Mouse (Mus musculus): ENCODE results near the gene Mcidas. TPM values are rescaled to one million over a fixed set of nuclear protein-coding genes. Genes with fewer than 3 reads are reported as not detected.

Gene Mcidas
- polyA plus RNA-seq, 1 experiment, result 0.07 TPM

DNA sequence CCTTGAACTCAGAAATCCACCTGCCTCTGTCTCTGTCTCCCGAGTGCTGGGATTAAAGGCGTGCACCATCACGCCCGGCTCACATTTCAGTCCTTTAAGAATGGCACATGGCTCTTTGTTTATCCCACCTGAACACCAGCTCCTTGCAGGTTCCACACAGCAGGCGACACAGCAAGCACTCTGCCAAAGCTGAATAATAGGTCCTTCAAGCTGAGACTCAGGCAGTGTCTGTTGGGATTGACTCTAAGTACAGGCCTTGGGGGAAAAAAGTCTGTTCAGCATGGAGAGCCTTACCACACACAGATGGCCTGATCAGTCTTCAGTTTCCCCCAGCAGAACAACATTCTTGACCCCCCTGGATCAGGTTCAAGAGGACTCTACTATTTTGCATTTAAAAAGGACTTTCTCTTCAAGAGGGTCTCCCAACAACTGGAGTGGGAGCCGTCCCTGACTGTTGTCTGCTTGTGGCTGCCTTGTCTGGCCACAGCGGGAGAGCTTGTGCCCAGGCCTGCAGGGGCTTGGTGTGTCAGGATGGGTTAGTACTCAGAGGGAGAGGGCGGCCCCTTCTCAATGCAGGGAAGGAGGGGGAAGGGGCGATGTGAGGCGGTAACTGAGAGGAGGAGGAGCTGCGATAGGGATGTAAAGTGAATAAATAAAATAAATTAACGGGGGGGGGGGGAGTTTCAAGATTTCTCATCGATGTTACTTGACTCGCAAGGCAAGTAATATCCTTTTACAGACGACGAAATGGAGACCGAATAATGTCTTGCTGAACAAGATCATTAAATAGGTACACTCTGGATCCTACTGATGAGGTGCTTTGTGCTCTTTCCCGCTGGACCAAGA lies 7.8 kb upstream of the Mcidas start:
- peaks cover 5% of the 10 kb centered on the region; the same call in 1 of the 2 replicates for H3K27me3 ChIP-seq (ENCODE audit: control insufficient read depth, insufficient read depth, low read length)
- WGBS, result 38% methylated on average over 18 of the region's 18 CpGs
- no peak for DNase-seq
- H3K27ac ChIP-seq (ENCODE audit: insufficient read depth, low read length), result no peak overlapping the region
- H3K4me3 ChIP-seq (replicated peaks; ENCODE audit: insufficient read depth, low read depth, low read length), result no peak overlapping the region
- TF ChIP-seq POLR2A (IDR thresholded peaks at IDR 0.05; ENCODE audit: borderline replicate concordance, insufficient read depth, low read length) (no peak), CTCF (IDR thresholded peaks at IDR 0.05; ENCODE audit: borderline replicate concordance, insufficient read depth, low read depth, low read length) (no peak)
- H3K4me1 ChIP-seq (ENCODE audit: control insufficient read depth, insufficient read depth, low read length), result peaks cover 6% of the 10 kb centered on the region

DNA sequence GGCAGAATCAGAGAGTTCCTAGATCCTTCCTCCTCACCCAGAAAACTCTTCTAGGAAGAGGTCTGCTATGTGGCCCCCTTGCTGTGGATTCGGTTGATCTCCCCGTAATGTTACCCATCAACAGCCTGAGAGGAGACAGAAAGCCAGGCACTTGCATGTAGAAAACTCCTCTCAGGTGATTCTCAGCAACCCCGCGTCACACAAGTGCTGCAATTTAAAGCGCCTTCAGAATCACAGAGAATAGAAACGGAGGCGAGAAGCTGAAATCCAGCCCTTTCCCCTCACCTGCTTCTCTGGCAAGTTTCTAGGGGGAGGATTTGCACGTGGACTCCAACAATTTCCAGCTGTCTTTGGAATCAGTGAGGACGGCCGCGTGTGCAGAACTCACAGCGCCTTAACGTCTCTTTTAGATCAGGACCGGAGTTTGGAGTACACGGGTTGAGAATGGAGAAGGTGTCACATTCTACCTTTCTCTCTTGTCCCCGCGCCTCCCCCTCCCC lies 7.1 kb upstream of the Mcidas start:
- Histone ChIP-seq H3K4me3 (replicated peaks; ENCODE audit: insufficient read depth, low read depth, low read length) (no peak overlapping the region), H3K27me3 (ENCODE audit: control insufficient read depth, insufficient read depth, low read length) (peaks cover 5% of the 10 kb centered on the region; the same call in 1 of the 2 replicates), H3K4me1 (ENCODE audit: control insufficient read depth, insufficient read depth, low read length) (peaks cover 6% of the 10 kb centered on the region), H3K27ac (ENCODE audit: insufficient read depth, low read length) (no peak overlapping the region)
- TF ChIP-seq POLR2A (IDR thresholded peaks at IDR 0.05; ENCODE audit: borderline replicate concordance, insufficient read depth, low read length), result no peak
- TF ChIP-seq CTCF (IDR thresholded peaks at IDR 0.05; ENCODE audit: borderline replicate concordance, insufficient read depth, low read depth, low read length), result no peak
- 8% methylated on average over 17 of the region's 17 CpGs for WGBS
- no peak for DNase-seq

DNA sequence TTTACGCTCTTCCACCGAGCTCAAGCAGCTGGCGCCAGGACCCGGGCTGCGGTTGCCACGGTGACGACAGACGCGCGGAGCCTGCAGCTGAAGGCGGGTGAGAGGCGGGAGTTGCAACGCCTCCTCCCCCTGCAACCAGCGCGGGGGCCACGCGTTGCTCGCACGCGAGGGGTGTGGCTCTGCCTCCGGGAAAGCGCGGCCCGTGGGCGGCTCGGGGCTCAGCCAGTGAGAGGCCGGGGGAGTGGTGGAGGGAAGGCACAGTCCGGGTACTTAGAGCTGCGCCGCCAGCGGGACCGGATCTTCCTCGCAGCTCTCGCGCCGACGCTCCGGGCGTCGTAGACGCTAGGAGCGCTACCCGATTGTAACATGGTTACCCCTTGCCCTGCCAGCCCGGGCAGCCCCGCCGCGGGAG lies 6.1 kb upstream of the Mcidas start, which contains the start of gene Ccno:
Gene Ccno, plus strand, starts transcription at position 271 of the 412 bp plus-strand sequence.
- no peak within 1 kb of the TSS for H3K27ac ChIP-seq (ENCODE audit: insufficient read depth, low read length)
- TF ChIP-seq CTCF (IDR thresholded peaks at IDR 0.05; ENCODE audit: borderline replicate concordance, insufficient read depth, low read depth, low read length), result no peak
- peak; percentile 35; the same call in 1 of the 2 replicates for TF ChIP-seq POLR2A (IDR thresholded peaks at IDR 0.05; ENCODE audit: borderline replicate concordance, insufficient read depth, low read length)
- DNase-seq, result peak; percentile 77 to 84
- WGBS, result under 1% methylated on average over 47 of the region's 47 CpGs
- peaks cover 6% of the 10 kb centered on the region for H3K4me1 ChIP-seq (ENCODE audit: control insufficient read depth, insufficient read depth, low read length)
- H3K27me3 ChIP-seq (ENCODE audit: control insufficient read depth, insufficient read depth, low read length), result peaks cover 5% of the 10 kb centered on the region; the same call in 1 of the 2 replicates
- H3K4me3 ChIP-seq (replicated peaks; ENCODE audit: insufficient read depth, low read depth, low read length), result peak within 1 kb of the TSS; percentile 26

DNA sequence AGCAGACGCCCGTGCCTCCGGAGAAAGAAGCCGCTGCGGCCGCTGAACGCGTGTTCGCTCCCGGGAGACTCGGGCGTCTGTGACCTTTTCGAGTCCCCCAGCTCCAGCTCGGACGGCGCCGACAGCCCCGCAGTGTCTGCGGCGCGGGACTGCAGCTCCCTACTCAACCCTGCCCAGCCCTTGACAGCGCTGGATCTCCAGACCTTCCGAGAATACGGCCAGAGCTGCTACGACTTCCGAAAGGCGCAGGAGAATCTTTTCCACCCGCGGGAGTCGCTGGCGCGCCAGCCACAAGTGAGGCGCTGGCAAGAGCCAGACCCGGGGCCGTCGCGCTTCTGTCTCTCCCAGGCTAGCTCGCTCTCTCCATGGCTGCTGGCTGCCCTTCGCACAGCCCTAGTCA lies 5.7 kb upstream of the Mcidas start:
- under 1% methylated on average over 39 of the region's 39 CpGs for WGBS
- H3K27ac ChIP-seq (ENCODE audit: insufficient read depth, low read length), result no peak overlapping the region
- H3K27me3 ChIP-seq (ENCODE audit: control insufficient read depth, insufficient read depth, low read length), result peaks cover 5% of the 10 kb centered on the region; the same call in 1 of the 2 replicates

DNA sequence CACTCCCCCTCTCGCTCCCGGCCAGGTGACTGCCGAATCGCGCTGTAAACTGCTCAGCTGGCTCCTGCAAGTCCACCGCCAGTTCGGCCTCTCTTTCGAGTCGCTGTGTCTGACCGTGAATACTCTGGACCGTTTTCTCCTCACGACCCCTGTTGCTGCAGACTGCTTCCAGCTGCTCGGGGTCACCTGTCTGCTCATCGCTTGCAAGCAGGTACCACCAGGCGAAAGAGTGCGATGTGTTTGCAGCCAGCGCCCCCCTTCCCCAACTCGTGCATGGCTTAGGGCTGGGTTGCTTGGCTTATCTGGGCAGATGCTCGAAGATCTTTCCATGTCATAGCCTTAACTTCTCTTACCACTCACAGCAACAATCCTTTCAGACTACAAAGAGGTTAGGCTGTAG lies 4.8 kb upstream of the Mcidas start:
- TF ChIP-seq CTCF (IDR thresholded peaks at IDR 0.05; ENCODE audit: borderline replicate concordance, insufficient read depth, low read depth, low read length) (no peak), POLR2A (IDR thresholded peaks at IDR 0.05; ENCODE audit: borderline replicate concordance, insufficient read depth, low read length) (no peak)
- DNase-seq, result no peak
- WGBS, result under 1% methylated on average over 19 of the region's 19 CpGs
- peak overlapping the region; percentile 26 for H3K4me3 ChIP-seq (replicated peaks; ENCODE audit: insufficient read depth, low read depth, low read length)
- H3K4me1 ChIP-seq (ENCODE audit: control insufficient read depth, insufficient read depth, low read length), result peaks cover 6% of the 10 kb centered on the region
- peaks cover 5% of the 10 kb centered on the region; the same call in 1 of the 2 replicates for H3K27me3 ChIP-seq (ENCODE audit: control insufficient read depth, insufficient read depth, low read length)
- H3K27ac ChIP-seq (ENCODE audit: insufficient read depth, low read length), result no peak overlapping the region

More for the DNA sequence above, 5.7 kb upstream of the Mcidas start:
- DNase-seq, result no peak
- TF ChIP-seq CTCF (IDR thresholded peaks at IDR 0.05; ENCODE audit: borderline replicate concordance, insufficient read depth, low read depth, low read length), result no peak
- no peak for TF ChIP-seq POLR2A (IDR thresholded peaks at IDR 0.05; ENCODE audit: borderline replicate concordance, insufficient read depth, low read length)
- Histone ChIP-seq H3K4me1 (ENCODE audit: control insufficient read depth, insufficient read depth, low read length) (peaks cover 6% of the 10 kb centered on the region), H3K4me3 (replicated peaks; ENCODE audit: insufficient read depth, low read depth, low read length) (peak overlapping the region; percentile 21)

DNA sequence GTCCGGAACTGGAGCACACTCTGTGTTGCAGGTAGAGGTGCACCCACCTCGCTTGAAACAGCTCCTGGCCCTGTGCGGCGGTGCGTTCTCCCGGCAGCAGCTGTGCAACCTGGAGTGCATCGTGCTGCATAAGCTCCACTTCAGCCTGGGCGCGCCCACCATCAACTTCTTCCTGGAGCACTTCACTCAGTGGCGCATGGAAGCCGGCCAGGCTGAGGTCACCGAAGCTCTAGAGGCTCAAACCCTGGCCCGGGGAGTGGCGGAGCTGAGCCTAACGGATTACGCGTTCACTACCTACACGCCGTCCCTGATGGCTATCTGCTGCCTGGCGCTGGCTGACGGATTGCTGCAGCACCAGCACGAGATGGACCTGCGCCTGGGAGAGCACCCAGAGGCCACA lies 4.1 kb upstream of the Mcidas start:
- no peak for TF ChIP-seq CTCF (IDR thresholded peaks at IDR 0.05; ENCODE audit: borderline replicate concordance, insufficient read depth, low read depth, low read length)
- TF ChIP-seq POLR2A (IDR thresholded peaks at IDR 0.05; ENCODE audit: borderline replicate concordance, insufficient read depth, low read length), result no peak
- H3K27ac ChIP-seq (ENCODE audit: insufficient read depth, low read length), result no peak overlapping the region
- no peak for DNase-seq
- WGBS, result 4% methylated on average over 23 of the region's 23 CpGs
- H3K4me3 ChIP-seq (replicated peaks; ENCODE audit: insufficient read depth, low read depth, low read length), result no peak overlapping the region
- H3K4me1 ChIP-seq (ENCODE audit: control insufficient read depth, insufficient read depth, low read length), result peaks cover 6% of the 10 kb centered on the region
- H3K27me3 ChIP-seq (ENCODE audit: control insufficient read depth, insufficient read depth, low read length), result peaks cover 5% of the 10 kb centered on the region; the same call in 1 of the 2 replicates

DNA sequence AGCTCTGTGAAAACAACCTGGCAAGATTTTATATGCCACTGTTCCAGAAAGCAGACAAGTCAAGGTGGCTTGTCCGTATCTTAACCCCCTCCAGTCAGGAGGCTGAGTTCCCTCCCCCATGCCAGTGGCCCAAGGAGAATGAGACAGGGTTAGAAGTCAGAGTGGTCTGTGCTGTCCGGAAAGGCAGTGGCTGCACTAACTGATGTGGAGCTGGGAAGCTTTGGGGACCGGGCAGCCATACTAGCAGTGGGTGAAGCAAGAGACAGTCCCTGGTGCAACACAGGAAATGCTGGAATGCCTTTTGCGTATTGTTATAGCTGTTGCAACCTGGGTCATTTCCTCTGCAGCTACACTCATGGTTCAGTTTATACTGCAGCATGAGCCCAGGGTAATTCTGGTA lies 3.3 kb upstream of the Mcidas start:
- no peak for DNase-seq
- TF ChIP-seq POLR2A (IDR thresholded peaks at IDR 0.05; ENCODE audit: borderline replicate concordance, insufficient read depth, low read length) (no peak), CTCF (IDR thresholded peaks at IDR 0.05; ENCODE audit: borderline replicate concordance, insufficient read depth, low read depth, low read length) (no peak)
- 33% methylated on average over 4 of the region's 4 CpGs for WGBS
- no peak overlapping the region for H3K4me3 ChIP-seq (replicated peaks; ENCODE audit: insufficient read depth, low read depth, low read length)
- no peak overlapping the region for H3K27ac ChIP-seq (ENCODE audit: insufficient read depth, low read length)
- peaks cover 5% of the 10 kb centered on the region; the same call in 1 of the 2 replicates for H3K27me3 ChIP-seq (ENCODE audit: control insufficient read depth, insufficient read depth, low read length)
- peaks cover 6% of the 10 kb centered on the region for H3K4me1 ChIP-seq (ENCODE audit: control insufficient read depth, insufficient read depth, low read length)

Measured in cerebellum, adult 2 months (tissue).